Mouse (Mus musculus) gastrocnemius, adult 2 months (tissue): ENCODE data around the gene Grap2. TPM values are rescaled to one million over a fixed set of nuclear protein-coding genes. Genes with fewer than 3 reads are reported as not detected.

Experiments
- DNase-seq: peaks from one replicate; pipeline ENCODE4 v3.0.0; 2022
- H3K27ac ChIP-seq: fragments of 200-600 bp; 2 replicates; pipeline ENCODE4 v1.8.1; 2022; ENCODE audit warnings: mild to moderate bottlenecking
- H3K4me3 ChIP-seq: fragments of 200-600 bp; 2 replicates; pipeline ENCODE4 v1.8.1; 2022; ENCODE audit warnings: mild to moderate bottlenecking, moderate library complexity
- CTCF ChIP-seq: fragments of 200-600 bp; IDR thresholded peaks from 2 replicates; pipeline ENCODE4 v1.8.1; 2022; ENCODE audit warnings: antibody characterized with exemption, mild to moderate bottlenecking, moderate library complexity
- intact Hi-C: fragments of 180-260 bp; cut with DNase I; formaldehyde crosslinking; loops from one replicate; pipeline ENCODE4 v1.15.1; 2025
- total RNA-seq, 2 experiments: library from RNA; stranded (reverse); gene quantifications; 2 replicates each; pipeline ENCODE4 v1.2.3; 2021

Gene Grap2
- total RNA-seq, 2 experiments from 2014 or later: 0.31 TPM; not detected in 1

DNA sequence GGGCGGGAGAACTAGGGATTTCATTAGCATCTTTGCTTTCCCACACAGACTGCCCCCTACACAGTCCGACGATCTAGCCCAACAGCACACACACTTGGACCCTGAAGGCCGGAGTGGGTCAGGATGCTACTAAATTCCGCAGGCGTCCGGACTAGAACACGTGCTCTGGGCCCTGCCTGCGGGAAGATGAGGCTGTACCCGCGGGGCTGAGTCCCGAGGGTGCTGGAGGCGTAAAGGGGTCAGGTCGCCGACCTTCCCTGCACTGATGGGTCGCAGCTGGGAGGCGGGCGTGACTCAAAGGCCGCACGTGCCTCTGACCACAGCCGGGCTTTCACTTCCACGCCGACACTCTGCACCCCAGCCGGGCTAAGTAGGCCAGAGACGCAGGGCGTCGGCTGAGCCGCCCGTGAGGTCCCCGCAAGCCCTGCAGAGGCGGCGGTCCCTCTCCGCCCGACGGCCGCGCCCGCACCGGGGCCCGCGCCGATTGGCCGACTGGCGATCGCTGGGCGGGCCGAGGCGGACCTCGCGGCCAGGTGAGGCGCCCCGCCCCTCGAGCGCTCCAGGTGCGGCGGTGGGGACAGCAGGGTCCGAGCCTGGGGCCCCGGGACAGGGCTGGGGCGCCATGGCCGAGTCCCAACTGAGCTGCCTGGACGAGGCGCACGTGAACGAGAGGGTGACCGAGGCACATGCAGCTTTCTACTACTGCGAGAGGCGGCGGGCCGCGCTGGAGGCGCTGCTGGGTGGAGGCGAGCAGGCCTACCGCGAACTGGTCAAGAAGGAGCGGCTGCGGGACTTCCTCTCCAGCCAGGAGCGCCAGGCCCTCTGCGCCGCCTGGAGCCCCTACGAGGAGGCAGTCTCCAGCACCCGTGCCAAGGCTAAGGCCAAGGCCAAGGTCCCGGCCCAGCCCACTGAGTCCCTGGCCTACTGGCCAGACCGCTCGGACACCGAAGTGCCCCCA, 99.2 kb downstream of the Grap2 start, which contains the start of gene Fam83f:
Gene Fam83f (plus strand): TSS at position 553 of the 958 bp plus-strand sequence.
- intact Hi-C loops: no loop called here
- Histone ChIP-seq H3K27ac (peak within 1 kb of the TSS; percentile 57), H3K4me3 (peak within 1 kb of the TSS; percentile 63)
- DNase-seq: peak; percentile 59
- no peak for TF ChIP-seq CTCF

GRCm38 (mm10) chr15:80672810-80673209, 100.4 kb downstream of the Grap2 start:
- no peak for DNase-seq
- no peak overlapping the region for H3K4me3 ChIP-seq
- TF ChIP-seq CTCF: no peak
- intact Hi-C loops: no loop called here
- no peak overlapping the region for H3K27ac ChIP-seq

GRCm38 (mm10) chr15:80673337-80674095, 101.1 kb downstream of the Grap2 start:
- Histone ChIP-seq H3K27ac (no peak overlapping the region), H3K4me3 (no peak overlapping the region)
- TF ChIP-seq CTCF: no peak
- DNase-seq: no peak
- intact Hi-C loops: no loop called here

DNA sequence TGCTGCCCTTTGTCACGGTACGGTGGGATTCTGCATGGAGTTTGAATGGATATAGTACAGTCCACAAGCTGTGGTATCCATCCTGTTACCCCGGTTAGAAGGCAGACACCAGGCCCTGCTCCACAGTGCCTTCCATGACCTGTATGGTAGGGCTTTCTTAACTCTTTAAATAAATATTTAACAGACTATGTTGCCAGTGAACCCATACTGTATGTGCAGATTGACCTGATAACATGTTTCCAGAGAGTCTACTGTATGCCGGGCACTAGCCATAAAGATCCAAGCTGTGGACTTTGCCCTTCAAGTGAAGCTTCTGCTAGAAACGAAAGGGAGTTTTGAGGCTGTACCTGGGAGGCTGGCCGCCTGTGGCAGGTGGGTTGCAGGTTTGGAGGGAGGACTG, 102.3 kb downstream of the Grap2 start:
- intact Hi-C loops: no loop called here
- Histone ChIP-seq H3K27ac (no peak overlapping the region), H3K4me3 (no peak overlapping the region)
- no peak for TF ChIP-seq CTCF
- no peak for DNase-seq

DNA sequence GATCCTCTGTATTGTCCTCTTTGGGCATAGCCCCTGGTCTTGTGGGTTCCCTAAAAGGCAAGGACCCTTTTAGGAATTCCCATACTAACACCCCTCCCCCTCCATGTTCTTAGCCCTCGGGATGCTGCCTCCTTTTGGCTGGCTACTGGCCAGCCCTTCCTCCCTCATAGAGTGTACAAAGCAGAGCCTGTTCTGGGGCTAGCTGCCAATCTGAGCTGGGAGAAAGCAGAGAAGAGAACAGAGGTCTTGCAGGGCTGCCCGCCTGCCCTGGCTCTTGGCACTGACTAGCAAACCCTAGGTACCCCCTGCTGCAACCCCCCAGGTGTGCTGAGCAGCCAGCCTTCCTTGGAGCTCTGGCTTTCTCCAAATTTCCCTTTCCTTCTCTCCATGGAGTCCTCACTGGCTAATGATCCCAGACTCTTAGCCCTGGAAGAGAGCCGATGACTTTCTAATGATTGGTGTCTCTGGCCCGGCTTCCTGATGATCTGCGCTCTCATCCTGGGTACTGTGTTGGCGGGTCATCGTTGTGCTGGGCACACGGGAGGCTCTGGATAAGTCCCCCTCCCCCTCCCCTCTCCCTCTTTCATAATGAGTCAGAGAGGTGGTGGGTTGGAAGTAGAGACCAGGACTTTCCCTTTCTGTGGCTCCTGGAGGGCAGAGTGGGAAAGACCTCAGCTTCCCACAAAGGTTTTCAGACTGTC, 107.3 kb downstream of the Grap2 start:
- no peak for TF ChIP-seq CTCF
- peak overlapping the region; percentile 56; the same call in 1 of the 2 replicates for H3K27ac ChIP-seq
- H3K4me3 ChIP-seq: no peak overlapping the region
- no peak for DNase-seq
- intact Hi-C loops: no loop called here

DNA sequence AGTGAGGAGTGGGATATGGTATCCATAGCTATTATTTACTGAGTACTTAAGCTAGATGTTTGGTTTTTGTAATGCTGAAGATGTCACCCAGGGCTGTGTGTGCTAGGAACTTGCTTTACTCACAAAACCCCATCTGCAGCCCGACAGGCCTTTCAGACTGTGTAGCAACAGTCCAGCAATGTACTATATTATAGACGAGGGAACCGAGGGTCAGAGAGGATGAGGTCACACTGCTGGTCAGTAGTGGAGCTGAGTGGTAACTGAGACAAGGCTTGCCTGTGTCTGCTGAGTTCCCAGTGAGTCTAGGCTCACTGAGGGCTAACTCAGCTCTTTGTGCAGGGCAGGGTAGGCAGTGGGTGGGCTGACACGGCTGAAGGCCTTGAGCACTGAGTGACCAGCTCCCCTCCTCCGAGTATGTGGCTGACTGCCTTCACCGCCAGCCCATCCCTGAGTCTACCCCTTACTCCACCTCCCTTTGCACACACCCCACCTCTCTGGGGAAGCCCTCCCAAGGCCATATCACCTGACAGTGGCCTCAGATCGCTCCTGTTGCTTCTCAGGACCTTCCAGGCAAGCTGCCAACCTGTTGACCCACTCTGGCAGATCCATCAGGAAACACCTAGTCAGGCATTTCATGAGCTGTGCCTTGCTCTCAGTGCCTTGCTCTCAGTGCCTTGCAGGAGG, 108.1 kb downstream of the Grap2 start:
- Histone ChIP-seq H3K4me3 (no peak overlapping the region), H3K27ac (no peak overlapping the region)
- intact Hi-C loops: no loop called here

GRCm38 (mm10) chr15:80681466-80681881, 109.1 kb downstream of the Grap2 start:
- no peak for TF ChIP-seq CTCF
- intact Hi-C loops: no loop called here
- H3K27ac ChIP-seq: no peak overlapping the region

More for the DNA sequence above, 108.1 kb downstream of the Grap2 start:
- no peak for TF ChIP-seq CTCF
- DNase-seq: no peak

GRCm38 (mm10) chr15:80682343-80682742, 109.9 kb downstream of the Grap2 start:
- no peak for TF ChIP-seq CTCF
- Histone ChIP-seq H3K4me3 (no peak overlapping the region), H3K27ac (no peak overlapping the region)
- DNase-seq: no peak
- intact Hi-C loops: no loop called here

More at GRCm38 (mm10) chr15:80681466-80681881, 109.1 kb downstream of the Grap2 start:
- no peak overlapping the region for H3K4me3 ChIP-seq
- no peak for DNase-seq

DNA sequence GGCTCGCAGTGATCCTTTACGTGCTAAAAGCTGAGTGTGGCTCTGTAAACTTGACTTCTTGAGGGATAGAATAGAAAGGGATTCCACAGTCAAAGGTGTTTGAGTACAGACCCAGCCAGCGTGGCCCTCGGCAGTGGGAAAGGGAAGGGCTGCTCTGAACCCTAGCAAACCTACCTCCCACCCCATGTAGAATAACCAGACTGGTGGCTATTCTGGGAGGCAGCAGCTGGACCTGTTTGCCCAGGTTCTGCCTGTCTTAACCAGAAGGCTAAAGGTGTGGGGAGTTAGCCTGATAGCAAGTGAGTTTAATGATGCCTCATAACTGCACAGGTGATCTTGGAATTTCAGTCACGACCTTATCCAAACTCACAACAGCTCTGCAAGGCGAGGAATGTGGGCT, 110.8 kb downstream of the Grap2 start:
- H3K27ac ChIP-seq: no peak overlapping the region
- intact Hi-C loops: no loop called here
- no peak for DNase-seq
- H3K4me3 ChIP-seq: no peak overlapping the region
- TF ChIP-seq CTCF: no peak

DNA sequence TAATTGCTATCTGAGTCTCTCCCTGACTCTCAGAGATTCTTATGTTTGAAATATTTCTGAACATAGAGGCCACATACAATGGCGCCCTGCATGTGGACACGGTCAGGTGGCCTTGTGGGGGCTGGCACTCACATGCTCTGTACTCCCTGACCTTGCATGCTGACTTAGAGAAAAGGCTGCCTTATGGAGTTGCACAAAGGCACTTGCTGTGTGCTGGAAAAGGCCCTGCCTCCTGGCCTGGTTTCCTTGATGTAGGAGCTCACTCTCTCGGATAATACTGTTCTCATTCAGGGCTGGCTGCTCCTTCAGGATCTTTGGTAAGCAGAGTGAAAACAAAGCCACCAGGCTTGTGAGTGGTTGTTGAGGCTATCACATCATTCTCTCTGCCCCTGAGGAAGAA, 111.6 kb downstream of the Grap2 start:
- no peak for TF ChIP-seq CTCF
- Histone ChIP-seq H3K27ac (no peak overlapping the region), H3K4me3 (no peak overlapping the region)
- intact Hi-C loops: no loop called here
- DNase-seq: no peak

DNA sequence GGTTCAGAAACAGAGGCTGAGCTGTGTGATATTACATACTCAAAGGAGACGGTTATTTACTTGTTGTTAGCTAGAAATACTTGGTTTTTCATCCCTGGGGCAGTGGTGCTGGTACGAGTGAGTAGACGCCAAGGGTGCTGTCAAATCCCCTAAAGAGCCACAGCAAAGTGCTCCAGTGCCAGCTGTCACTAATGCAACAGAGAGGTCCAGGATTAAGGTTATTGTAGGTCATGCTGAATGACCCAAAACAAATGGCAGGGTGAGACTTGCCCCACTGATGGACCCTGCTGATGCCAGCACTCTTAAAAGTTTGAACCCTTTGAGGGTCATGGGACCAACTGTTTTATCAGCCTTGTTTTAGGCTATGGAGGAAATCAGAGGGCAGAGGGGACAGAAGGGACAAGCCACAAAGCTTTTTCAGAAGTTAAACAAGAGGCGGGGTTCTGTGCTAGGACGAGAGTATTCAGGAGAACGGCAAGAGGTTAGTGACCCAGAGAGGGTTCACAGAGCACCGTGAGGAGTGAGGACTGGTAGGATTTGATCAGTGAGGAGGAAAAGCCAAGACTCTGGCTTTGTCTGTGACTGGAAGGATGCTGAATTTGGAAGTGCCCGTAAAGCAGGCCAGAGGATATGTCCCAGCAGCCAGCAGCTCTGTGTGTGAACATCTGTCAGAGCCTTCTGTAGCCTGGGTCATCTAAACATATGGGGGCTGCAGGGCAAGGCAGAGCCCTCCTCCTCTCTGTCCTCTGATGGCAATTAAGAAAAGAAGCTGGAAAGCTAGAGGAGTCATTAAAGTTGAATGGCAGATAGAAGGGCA, 112.6 kb downstream of the Grap2 start:
- Histone ChIP-seq H3K27ac (peak overlapping the region; percentile 16; the same call in 1 of the 2 replicates), H3K4me3 (no peak overlapping the region)
- no peak for TF ChIP-seq CTCF
- no peak for DNase-seq
- intact Hi-C loops: no loop called here

DNA sequence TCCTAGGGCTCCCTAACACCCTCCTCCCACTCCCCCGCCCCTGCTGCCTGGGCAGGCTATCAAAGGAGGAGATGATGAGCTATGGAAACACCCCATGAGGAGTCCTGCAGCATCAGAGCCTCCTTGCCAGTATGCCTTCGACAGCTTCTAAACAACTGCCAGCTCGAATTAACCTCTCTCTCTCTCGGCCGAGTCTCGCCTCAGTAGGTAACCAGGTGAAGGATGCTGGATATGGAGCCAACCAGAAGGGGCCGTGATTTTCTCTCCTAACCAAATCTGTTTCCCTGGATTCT, 113.2 kb downstream of the Grap2 start:
- H3K4me3 ChIP-seq: no peak overlapping the region
- no peak overlapping the region for H3K27ac ChIP-seq
- DNase-seq: no peak
- TF ChIP-seq CTCF: no peak
- intact Hi-C loops: no loop called here
